20 mouse cellular contexts compared by ENCODE assay signal in the genomic region with DNA sequence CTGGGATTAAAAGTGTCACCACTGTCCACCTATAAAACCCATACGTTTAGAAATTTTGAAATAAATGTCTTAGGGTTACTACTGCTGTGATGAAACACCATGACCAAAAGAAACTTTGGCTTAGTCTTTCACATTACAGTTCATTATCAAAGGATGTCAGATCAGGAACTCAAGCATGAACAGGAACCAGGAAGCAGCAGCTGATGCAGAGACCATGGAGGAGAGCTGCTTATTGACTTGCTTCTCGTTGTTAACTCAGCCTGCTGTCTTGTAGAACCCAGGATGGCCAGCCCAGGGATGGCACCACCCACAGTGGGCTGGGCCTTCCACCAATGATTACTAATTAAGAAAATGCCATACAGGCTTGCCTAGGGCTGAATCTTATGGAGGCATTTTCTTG.
"Had no signal": no experiment of that assay in that cellular context is flagged by ENCODE, and none has a peak within 500 bp of the region (broad histone marks: within the 10 kb centered on the region; RNA-seq: fewer than 3 reads in every experiment).

No protein-coding gene starts in this region.

- H3K9me3 ChIP-seq: limb, embryonic 10.5 days; limb, embryonic 13.5 days; liver, embryonic 12.5 days; liver, embryonic 15.5 days; midbrain, embryonic 12.5 days; midbrain, embryonic 15.5 days; neural tube, embryonic 12.5 days; neural tube, embryonic 15.5 days had no signal

- H3K4me1 ChIP-seq: neural tube, embryonic 12.5 days had no signal

- H3K9ac ChIP-seq: limb, embryonic 13.5 days; liver, embryonic 12.5 days; liver, embryonic 15.5 days; midbrain, embryonic 12.5 days; midbrain, embryonic 15.5 days; neural tube, embryonic 12.5 days; neural tube, embryonic 15.5 days had no signal

- H3K36me3 ChIP-seq: limb, embryonic 10.5 days; limb, embryonic 13.5 days; liver, embryonic 12.5 days; liver, embryonic 15.5 days; midbrain, embryonic 12.5 days; midbrain, embryonic 15.5 days; neural tube, embryonic 12.5 days; neural tube, embryonic 15.5 days had no signal

- DNase-seq: kidney, adult 11 months; kidney, postnatal 14 days; kidney, postnatal 4 days; liver; lung, adult 2 months; lung, postnatal 14 days; lung, postnatal 4 days; retina, postnatal 1 day; right cerebral cortex, postnatal 25 days; spleen, adult 18-20 months; thymus, postnatal 25 days had no signal

- H3K27me3 ChIP-seq: limb, embryonic 13.5 days; liver, embryonic 12.5 days; liver, embryonic 15.5 days; midbrain, embryonic 12.5 days; midbrain, embryonic 15.5 days; neural tube, embryonic 12.5 days; neural tube, embryonic 15.5 days had no signal

- H3K4me3 ChIP-seq: limb, embryonic 10.5 days; limb, embryonic 13.5 days; liver, embryonic 12.5 days; liver, embryonic 15.5 days; midbrain, embryonic 12.5 days; midbrain, embryonic 15.5 days; neural tube, embryonic 12.5 days; neural tube, embryonic 15.5 days had no signal

- ATAC-seq: liver, embryonic 12.5 days; midbrain, embryonic 15.5 days had no signal

- H3K27ac ChIP-seq: limb, embryonic 10.5 days; limb, embryonic 13.5 days; liver, embryonic 12.5 days; liver, embryonic 15.5 days; midbrain, embryonic 12.5 days; midbrain, embryonic 15.5 days; neural tube, embryonic 12.5 days; neural tube, embryonic 15.5 days; stomach, postnatal 0 days had no signal

- H3K4me2 ChIP-seq: limb, embryonic 13.5 days; liver, embryonic 12.5 days; liver, embryonic 15.5 days; midbrain, embryonic 12.5 days; midbrain, embryonic 15.5 days; neural tube, embryonic 12.5 days; neural tube, embryonic 15.5 days had no signal
